Mouse (Mus musculus) spleen, postnatal 36 days (tissue): ENCODE measurements around the gene H2al1a.
"Not testable (repeated sequence)": the region's sequence is repeated elsewhere in the genome, so short reads cannot be mapped to it uniquely, and the experiment has no call there.

Experiments used
- DNase-seq, 2 experiments: peaks; one replicate each; pipeline ENCODE4 v3.0.0; 2022; ENCODE audit warnings: low spot score in 2 of 2, mixed read lengths in 1 of 2

Gene H2al1a

DNA sequence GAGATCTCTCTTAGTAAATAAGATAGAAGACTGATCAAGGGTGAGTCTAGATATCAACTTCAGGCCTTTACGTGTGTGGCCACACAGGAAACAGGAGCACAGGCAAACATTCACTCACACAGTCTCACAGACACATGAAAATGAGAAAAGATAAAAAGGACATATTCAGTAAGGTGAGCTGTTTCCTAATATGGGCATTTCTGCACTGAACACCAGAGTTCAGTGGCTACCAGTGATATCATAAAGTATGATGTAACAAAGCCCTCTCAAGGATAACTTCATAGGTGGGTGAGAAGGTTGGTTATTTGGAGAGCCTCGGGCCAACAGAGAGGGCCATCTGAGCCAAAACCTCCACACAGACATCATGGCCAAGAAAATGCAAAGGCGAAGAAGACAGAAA is at the start of gene H2al1a:
H2al1a (plus strand) TSS at position 301 of the 400 bp plus-strand sequence.
- not testable (repeated sequence) for DNase-seq

DNA sequence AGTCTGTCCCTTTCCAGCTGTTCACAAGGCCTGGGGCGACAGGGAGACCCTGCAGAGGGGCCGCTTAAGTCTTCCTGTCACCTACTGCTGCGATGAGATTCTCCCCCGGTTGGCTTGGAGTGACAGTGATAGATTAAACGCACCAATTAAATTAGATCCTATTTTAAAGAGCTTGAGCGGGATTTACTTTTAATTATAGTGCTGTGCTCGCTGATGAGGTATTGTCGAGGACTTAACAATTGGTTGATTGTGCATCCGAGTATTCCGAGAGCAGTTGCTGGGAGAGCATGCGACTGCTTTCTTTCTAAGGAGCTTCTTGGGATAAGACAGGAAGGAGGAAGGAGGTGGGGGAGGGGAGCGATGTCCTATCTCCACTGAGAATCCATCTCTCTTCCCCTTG is 48.9 kb upstream of the H2al1a start:
- no peak for DNase-seq

DNA sequence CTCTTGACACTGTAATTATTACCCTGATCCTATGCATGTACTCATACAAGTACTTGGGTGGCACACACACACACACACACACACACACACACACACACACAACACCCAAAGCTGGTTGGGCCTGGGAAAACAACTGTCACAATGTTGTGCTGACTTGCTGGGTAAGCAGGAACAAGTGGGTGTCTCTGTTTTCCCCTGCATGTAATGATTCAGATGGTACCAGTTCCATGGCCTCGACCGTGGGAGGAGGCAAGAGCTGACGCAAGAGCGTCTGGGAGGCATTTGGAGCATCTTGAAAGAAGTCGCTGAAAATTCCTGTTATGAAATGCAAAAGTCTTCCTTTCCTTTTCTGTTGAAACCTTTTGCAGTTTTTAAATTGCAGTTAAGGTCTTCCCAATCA is 45.0 kb upstream of the H2al1a start:
- DNase-seq = no peak

DNA sequence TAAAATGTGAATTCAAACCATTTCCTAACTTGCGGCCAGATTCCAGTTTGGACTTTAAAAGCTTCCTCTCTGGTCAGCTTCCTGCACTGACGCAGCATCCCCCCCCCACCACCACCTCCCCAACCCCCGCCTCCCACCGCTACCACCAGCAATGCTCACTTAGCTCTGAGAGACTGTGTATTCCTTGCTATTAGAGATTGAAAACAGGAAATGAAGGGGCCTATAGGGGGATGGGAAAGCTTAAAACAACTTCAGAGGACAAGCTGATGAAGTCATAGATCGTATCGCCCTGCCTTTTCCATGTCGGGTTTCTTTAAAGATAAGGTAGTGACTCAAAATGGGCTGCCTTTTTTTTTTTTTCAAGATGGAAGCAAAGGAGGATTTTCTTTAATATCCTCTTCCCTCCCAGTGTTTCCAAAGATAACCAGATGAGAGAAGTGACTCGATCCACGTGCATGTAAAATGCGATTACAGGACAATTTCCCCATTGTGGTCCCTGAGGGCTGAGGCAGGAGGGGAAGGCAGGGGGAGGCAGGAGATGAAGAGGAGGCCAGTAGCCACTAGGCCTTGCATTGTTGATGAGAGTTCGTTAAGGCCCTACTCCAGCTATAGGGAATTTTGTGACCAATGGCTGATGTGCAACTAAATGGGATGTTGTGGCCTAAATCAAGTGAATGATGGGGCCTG is 44.4 kb upstream of the H2al1a start:
- DNase-seq = no peak

DNA sequence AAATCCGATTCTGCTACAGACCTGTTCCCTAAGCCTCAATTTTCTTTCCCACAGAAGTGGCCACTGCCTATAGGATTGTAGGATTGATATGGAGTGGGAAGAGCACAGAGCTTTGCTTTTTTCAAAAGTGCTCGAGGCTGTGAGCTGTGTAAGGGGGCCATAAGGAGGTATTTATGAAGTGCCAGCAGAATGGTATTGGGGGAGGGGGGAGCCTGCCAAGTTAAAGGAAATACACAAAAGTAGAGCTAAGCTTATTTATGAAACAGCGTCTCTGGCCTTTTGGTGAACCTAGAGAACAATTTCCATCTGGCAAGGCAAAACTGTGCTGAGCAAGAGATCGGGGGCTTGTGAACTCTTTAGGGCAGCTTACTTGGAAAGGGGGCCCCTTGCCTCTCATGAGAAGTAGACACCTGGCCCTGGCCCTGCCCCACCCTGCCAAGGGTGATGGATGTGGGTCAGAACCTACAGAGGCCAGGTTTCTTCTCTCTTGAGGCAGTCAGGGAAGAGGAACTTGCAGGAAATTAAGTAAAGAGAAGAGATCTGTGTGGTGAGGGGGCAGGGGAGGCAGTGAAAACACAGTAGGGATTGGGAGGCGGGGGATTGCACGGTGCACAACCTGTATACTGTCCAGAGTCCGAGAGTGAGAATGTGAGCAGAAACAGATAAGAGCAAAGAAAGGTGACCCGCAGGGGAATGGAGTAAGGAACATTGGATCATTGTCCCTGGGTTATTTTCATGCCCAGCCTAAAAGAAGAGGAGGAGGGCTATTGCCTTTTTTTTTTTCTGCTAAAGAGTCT is 43.3 kb upstream of the H2al1a start:
- DNase-seq = no peak

DNA sequence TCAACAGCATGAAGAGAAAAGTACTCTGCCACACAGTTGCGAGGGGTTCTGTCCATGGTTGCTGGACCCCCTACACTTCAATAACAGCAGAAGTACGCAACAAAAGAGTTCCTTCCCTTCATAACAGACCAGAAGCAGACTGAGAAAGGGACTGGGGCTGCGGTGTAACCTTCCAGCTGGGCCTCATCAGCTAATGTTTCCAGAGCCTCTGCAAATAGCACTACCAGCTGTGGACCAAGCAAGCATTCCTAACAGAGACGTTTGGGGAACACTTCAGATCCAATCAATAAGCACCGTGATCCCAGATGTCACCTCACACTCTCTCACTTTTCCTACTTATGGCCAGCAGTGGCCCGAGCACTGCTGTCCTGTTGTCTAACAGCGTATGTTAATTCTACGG is 34.1 kb upstream of the H2al1a start:
- no peak for DNase-seq

DNA sequence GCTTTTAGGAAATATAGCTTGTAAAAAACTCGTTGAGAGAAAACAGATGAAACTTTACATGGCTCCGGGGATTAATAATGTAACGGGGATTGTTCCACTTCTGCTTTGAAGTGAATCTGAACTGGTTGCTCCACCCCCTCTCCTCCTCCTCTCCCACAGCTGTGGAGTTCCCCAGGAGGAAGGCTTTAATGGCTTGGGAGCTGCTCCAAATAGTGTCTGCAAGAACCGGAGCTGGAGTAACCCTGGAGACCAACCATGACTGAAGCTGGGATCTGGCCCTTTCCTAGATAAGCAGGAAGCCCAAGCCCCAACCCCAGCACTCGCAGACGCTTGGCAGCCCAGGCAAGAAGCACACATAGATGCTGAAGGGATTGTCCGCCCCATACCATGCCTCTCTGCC is 31.3 kb upstream of the H2al1a start:
- DNase-seq = peak in 1 of 2 experiments; percentile 1

DNA sequence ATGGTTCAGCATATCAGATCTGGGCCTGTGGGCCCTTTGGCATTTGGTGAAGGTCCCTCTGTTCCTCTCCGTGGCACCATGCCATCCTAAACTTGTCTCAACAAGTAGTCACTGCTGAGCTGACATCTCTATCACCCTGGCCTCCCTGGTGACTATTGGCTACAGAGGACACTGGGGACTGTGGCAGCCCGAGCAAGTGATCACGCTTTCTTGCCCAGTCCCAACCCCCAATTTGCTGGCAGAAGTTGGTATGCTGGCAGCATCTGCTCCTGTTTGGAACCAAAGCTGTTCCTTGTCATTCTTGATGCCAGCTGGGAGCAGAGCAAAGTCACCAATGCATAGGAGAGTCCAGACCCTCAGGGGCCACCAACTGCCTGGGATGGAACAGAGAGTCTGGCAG is 30.0 kb upstream of the H2al1a start:
- no peak for DNase-seq

DNA sequence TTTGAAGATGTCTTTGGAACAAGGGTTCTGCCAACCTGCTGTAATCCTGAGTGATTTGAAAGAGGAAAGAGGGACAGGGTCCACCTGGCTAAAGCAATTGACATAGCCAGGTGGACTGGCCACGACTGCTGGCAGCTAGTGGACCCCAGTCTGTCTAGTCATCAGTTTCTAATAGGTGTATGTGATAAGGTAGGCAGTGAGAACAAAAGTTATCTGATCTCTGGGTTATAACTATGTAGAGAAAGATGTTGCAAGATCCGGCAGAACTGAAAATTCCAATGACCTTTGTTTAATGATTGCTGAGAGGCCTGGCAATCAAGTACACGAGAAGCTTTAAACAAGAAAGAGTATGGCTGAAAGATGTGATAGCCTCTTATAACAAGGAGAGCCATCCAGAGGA is 25.9 kb upstream of the H2al1a start:
- no peak for DNase-seq

DNA sequence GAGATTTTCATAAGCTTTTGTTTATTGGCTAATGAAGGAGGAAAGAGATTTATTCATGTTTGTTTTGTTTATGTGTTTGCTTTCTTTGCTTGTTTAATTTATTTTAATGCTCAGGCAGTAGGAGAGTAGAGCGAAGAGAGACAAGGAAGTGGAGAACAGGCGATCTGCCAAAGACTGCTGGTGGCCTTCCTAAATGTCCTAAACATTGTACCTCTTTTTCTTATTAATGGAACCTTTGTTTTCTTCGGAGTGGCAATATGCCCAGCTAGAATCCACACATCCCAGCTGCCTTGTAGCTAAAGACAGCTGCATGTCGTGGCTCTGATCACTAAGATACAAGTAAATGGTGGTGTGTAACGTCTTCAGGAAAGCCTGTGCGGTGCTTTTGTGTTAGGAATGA is 22.0 kb upstream of the H2al1a start:
- DNase-seq = no peak

DNA sequence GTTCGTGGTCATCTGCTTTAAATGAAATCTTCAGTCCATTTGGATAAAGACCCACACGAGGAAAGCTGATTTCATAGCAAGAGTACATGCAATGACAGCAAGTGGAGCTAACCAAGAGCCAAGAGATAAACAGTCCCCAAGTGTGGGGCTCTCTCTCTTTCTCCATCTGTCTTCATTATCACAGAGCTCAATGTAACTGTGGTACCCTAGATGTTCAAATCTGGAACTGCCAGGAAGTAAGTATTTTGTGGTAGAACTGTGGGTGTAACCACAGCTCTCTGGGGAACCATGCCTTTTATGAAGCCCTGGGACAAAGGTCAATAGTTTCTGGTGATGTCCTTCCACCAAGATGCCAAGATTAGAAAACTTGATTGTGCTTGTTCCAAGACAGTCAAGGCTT is 18.3 kb upstream of the H2al1a start:
- no peak for DNase-seq

DNA sequence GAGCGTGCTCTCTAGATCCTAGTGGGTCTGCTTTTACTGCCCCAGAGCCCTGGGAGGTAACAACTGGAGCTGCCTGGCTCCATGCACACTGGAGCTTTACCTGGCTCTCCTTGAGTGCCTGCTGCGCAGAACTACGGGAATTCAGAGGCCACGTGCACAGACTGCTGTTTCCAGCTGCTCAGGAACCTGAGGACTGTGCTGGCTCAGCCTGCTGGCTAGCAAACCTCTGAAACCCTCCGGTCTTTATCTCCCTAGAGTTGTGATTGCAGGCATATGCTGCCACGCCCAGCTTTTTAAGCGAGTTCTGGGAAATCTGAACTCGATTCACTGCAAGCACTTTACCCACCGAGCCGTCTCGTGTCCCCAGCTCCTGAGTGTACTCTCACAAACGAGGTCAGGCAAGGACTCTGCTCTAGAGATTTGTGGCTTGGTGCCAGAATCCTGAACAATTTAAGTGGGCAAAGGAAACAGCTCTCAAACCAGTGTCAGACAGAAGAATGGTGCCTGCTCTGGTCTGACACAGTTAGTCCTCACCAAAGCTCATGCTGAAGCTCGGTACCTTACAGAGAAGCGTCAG is 10.7 kb upstream of the H2al1a start:
- no peak for DNase-seq

DNA sequence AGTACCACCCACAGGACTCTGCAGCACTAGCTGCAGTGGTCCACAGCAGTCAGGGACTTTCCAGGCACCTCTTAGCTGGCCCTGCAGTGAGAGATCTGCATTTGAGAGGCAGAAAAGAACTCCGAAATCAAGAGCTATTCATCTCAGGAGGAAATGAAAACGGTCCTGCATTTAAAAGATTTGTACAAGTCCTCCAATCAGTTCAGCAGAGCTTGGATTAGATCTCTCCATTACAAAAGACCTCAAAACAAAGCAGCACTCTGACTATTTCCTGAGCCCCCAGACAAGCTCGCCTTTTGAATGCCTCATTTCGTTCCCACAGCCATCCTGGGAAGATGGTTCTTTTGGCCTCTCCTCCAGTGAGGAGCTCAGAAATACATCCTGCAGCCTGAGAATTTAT is 9.8 kb upstream of the H2al1a start:
- no peak for DNase-seq

DNA sequence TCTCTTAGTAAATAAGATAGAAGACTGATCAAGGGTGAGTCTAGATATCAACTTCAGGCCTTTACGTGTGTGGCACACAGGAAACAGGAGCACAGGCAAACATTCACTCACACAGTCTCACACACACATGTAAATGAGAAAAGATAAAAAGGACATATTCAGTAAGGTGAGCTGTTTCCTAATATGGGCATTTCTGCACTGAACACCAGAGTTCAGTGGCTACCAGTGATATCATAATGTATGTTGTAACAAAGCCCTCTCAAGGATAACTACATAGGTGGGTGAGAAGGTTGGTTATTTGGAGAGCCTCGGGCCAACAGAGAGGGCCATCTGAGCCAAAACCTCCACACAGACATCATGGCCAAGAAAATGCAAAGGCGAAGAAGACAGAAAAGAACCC is 3.1 kb downstream of the H2al1a start, which contains the start of gene H2al1b:
H2al1b (plus strand) TSS at position 301 of the 400 bp plus-strand sequence.
- not testable (repeated sequence) for DNase-seq

DNA sequence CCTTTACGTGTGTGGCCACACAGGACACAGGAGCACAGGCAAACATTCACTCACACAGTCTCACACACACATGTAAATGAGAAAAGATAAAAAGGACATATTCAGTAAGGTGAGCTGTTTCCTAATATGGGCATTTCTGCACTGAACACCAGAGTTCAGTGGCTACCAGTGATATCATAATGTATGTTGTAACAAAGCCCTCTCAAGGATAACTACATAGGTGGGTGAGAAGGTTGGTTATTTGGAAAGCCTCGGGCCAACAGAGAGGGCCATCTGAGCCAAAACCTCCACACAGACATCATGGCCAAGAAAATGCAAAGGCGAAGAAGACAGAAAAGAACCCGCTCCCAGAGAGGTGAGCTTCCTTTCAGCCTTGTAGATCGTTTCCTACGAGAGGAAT is 6.3 kb downstream of the H2al1a start, which contains the start of gene H2al1c:
H2al1c (plus strand) TSS at position 301 of the 400 bp plus-strand sequence.
- DNase-seq = not testable (repeated sequence)

DNA sequence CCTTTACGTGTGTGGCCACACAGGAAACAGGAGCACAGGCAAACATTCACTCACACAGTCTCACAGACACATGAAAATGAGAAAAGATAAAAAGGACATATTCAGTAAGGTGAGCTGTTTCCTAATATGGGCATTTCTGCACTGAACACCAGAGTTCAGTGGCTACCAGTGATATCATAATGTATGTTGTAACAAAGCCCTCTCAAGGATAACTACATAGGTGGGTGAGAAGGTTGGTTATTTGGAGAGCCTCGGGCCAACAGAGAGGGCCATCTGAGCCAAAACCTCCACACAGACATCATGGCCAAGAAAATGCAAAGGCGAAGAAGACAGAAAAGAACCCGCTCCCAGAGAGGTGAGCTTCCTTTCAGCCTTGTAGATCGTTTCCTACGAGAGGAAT is 9.5 kb downstream of the H2al1a start, which contains the start of gene H2al1d:
H2al1d (plus strand) TSS at position 301 of the 400 bp plus-strand sequence.
- DNase-seq = not testable (repeated sequence)

DNA sequence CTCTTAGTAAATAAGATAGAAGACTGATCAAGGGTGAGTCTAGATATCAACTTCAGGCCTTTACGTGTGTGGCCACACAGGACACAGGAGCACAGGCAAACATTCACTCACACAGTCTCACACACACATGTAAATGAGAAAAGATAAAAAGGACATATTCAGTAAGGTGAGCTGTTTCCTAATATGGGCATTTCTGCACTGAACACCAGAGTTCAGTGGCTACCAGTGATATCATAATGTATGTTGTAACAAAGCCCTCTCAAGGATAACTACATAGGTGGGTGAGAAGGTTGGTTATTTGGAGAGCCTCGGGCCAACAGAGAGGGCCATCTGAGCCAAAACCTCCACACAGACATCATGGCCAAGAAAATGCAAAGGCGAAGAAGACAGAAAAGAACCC is 12.6 kb downstream of the H2al1a start, which contains the start of gene H2al1e:
H2al1e (plus strand) TSS at position 301 of the 400 bp plus-strand sequence.
- DNase-seq = not testable (repeated sequence)

DNA sequence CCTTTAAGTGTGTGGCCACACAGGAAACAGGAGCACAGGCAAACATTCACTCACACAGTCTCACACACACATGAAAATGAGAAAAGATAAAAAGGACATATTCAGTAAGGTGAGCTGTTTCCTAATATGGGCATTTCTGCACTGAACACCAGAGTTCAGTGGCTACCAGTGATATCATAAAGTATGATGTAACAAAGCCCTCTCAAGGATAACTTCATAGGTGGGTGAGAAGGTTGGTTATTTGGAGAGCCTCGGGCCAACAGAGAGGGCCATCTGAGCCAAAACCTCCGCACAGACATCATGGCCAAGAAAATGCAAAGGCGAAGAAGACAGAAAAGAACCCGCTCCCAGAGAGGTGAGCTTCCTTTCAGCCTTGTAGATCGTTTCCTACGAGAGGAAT is 15.8 kb downstream of the H2al1a start, which contains the start of gene H2al1f:
H2al1f (plus strand) TSS at position 301 of the 400 bp plus-strand sequence.
- DNase-seq = not testable (repeated sequence)

DNA sequence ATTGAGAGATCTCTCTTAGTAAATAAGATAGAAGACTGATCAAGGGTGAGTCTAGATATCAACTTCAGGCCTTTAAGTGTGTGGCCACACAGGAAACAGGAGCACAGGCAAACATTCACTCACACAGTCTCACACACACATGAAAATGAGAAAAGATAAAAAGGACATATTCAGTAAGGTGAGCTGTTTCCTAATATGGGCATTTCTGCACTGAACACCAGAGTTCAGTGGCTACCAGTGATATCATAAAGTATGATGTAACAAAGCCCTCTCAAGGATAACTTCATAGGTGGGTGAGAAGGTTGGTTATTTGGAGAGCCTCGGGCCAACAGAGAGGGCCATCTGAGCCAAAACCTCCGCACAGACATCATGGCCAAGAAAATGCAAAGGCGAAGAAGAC is 18.9 kb downstream of the H2al1a start, which contains the start of gene H2al1g:
H2al1g (plus strand) TSS at position 301 of the 400 bp plus-strand sequence.
- DNase-seq = not testable (repeated sequence)

DNA sequence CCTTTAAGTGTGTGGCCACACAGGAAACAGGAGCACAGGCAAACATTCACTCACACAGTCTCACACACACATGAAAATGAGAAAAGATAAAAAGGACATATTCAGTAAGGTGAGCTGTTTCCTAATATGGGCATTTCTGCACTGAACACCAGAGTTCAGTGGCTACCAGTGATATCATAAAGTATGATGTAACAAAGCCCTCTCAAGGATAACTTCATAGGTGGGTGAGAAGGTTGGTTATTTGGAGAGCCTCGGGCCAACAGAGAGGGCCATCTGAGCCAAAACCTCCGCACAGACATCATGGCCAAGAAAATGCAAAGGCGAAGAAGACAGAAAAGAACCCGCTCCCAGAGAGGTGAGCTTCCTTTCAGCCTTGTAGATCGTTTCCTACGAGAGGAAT is 22.1 kb downstream of the H2al1a start, which contains the start of gene H2al1h:
H2al1h (plus strand) TSS at position 301 of the 400 bp plus-strand sequence.
- not testable (repeated sequence) for DNase-seq

DNA sequence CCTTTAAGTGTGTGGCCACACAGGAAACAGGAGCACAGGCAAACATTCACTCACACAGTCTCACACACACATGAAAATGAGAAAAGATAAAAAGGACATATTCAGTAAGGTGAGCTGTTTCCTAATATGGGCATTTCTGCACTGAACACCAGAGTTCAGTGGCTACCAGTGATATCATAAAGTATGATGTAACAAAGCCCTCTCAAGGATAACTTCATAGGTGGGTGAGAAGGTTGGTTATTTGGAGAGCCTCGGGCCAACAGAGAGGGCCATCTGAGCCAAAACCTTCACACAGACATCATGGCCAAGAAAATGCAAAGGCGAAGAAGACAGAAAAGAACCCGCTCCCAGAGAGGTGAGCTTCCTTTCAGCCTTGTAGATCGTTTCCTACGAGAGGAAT is 25.3 kb downstream of the H2al1a start, which contains the start of gene H2al1i:
H2al1i (plus strand) TSS at position 301 of the 400 bp plus-strand sequence.
- not testable (repeated sequence) for DNase-seq

DNA sequence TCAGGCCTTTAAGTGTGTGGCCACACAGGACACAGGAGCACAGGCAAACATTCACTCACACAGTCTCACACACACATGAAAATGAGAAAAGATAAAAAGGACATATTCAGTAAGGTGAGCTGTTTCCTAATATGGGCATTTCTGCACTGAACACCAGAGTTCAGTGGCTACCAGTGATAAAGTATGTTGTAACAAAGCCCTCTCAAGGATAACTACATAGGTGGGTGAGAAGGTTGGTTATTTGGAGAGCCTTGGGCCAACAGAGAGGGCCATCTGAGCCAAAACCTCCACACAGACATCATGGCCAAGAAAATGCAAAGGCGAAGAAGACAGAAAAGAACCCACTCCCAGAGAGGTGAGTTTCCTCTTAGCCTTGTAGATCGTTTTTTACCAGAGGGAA is 28.5 kb downstream of the H2al1a start, which contains the start of gene H2al1j:
H2al1j (plus strand) TSS at position 301 of the 400 bp plus-strand sequence.
- not testable (repeated sequence) for DNase-seq
